Mouse (Mus musculus): ENCODE results near the gene Grap. TPM values are rescaled to one million over a fixed set of nuclear protein-coding genes. Genes with fewer than 3 reads are reported as not detected.

The Grap gene
- polyA plus RNA-seq, 1 experiment from 2014 or later = 5.9 TPM

- no peaks in the 10 kb centered on the region for H3K4me1 ChIP-seq (replicated peaks; ENCODE audit: control insufficient read depth, insufficient read depth, low read length)
- H3K9me3 ChIP-seq (ENCODE audit: control insufficient read depth, low read length) = no peaks in the 10 kb centered on the region
- no peak overlapping the region for H3K4me2 ChIP-seq (ENCODE audit: low read depth, low read length, severe bottlenecking)
- 85% methylated on average over 5 of the region's 5 CpGs for WGBS
- ATAC-seq (replicated peaks; ENCODE audit: low FRiP score) (no peak), DNase-seq (ENCODE audit: low spot score) (no peak)
- no peak overlapping the region for H3K4me3 ChIP-seq (ENCODE audit: low read depth, low read length)
- H3K36me3 ChIP-seq (ENCODE audit: control insufficient read depth, insufficient read depth, low read length) = no peaks in the 10 kb centered on the region
- H3K27ac ChIP-seq (ENCODE audit: low read depth, low read length) = no peak overlapping the region
- no peak overlapping the region for H3K9ac ChIP-seq (ENCODE audit: low read length)
- H3K27me3 ChIP-seq (ENCODE audit: control insufficient read depth, insufficient read depth, low read length) = no peaks in the 10 kb centered on the region
Observed at GRCm38 (mm10) chr11:61643184-61643961, 9.7 kb upstream of the Grap start.

GRCm38 (mm10) chr11:61644576-61645326 is 8.3 kb upstream of the Grap start:
- Histone ChIP-seq H3K9ac (ENCODE audit: low read length) (no peak overlapping the region), H3K9me3 (ENCODE audit: control insufficient read depth, low read length) (no peaks in the 10 kb centered on the region), H3K4me2 (ENCODE audit: low read depth, low read length, severe bottlenecking) (no peak overlapping the region), H3K27me3 (ENCODE audit: control insufficient read depth, insufficient read depth, low read length) (no peaks in the 10 kb centered on the region), H3K36me3 (ENCODE audit: control insufficient read depth, insufficient read depth, low read length) (no peaks in the 10 kb centered on the region), H3K27ac (ENCODE audit: low read depth, low read length) (no peak overlapping the region), H3K4me1 (replicated peaks; ENCODE audit: control insufficient read depth, insufficient read depth, low read length) (no peaks in the 10 kb centered on the region), H3K4me3 (ENCODE audit: low read depth, low read length) (no peak overlapping the region)
- 84% methylated on average over 11 of the region's 11 CpGs for WGBS
- ATAC-seq (replicated peaks; ENCODE audit: low FRiP score) (no peak), DNase-seq (ENCODE audit: low spot score) (no peak)

GRCm38 (mm10) chr11:61645357-61645857 is 7.7 kb upstream of the Grap start:
- Histone ChIP-seq H3K36me3 (ENCODE audit: control insufficient read depth, insufficient read depth, low read length) (no peaks in the 10 kb centered on the region), H3K9me3 (ENCODE audit: control insufficient read depth, low read length) (no peaks in the 10 kb centered on the region), H3K9ac (ENCODE audit: low read length) (no peak overlapping the region), H3K27ac (ENCODE audit: low read depth, low read length) (no peak overlapping the region), H3K4me2 (ENCODE audit: low read depth, low read length, severe bottlenecking) (no peak overlapping the region), H3K27me3 (ENCODE audit: control insufficient read depth, insufficient read depth, low read length) (no peaks in the 10 kb centered on the region), H3K4me1 (replicated peaks; ENCODE audit: control insufficient read depth, insufficient read depth, low read length) (no peaks in the 10 kb centered on the region), H3K4me3 (ENCODE audit: low read depth, low read length) (no peak overlapping the region)
- WGBS = 79% methylated on average over 5 of the region's 5 CpGs
- no peak for DNase-seq (ENCODE audit: low spot score)
- ATAC-seq (replicated peaks; ENCODE audit: low FRiP score) = no peak

- no peaks in the 10 kb centered on the region for H3K9me3 ChIP-seq (ENCODE audit: control insufficient read depth, low read length)
- 63% methylated on average over 2 of the region's 2 CpGs for WGBS
- no peak for ATAC-seq (replicated peaks; ENCODE audit: low FRiP score)
Observed at GRCm38 (mm10) chr11:61646499-61647039, 6.5 kb upstream of the Grap start.

GRCm38 (mm10) chr11:61647110-61647910 is 5.8 kb upstream of the Grap start:
- DNase-seq (ENCODE audit: low spot score) (no peak), ATAC-seq (replicated peaks; ENCODE audit: low FRiP score) (no peak)
- Histone ChIP-seq H3K9me3 (ENCODE audit: control insufficient read depth, low read length) (no peaks in the 10 kb centered on the region), H3K4me3 (ENCODE audit: low read depth, low read length) (no peak overlapping the region), H3K27ac (ENCODE audit: low read depth, low read length) (no peak overlapping the region), H3K4me1 (replicated peaks; ENCODE audit: control insufficient read depth, insufficient read depth, low read length) (no peaks in the 10 kb centered on the region), H3K4me2 (ENCODE audit: low read depth, low read length, severe bottlenecking) (no peak overlapping the region), H3K9ac (ENCODE audit: low read length) (no peak overlapping the region), H3K27me3 (ENCODE audit: control insufficient read depth, insufficient read depth, low read length) (no peaks in the 10 kb centered on the region), H3K36me3 (ENCODE audit: control insufficient read depth, insufficient read depth, low read length) (no peaks in the 10 kb centered on the region)
- WGBS = 78% methylated on average over 10 of the region's 10 CpGs

More at GRCm38 (mm10) chr11:61646499-61647039, 6.5 kb upstream of the Grap start:
- Histone ChIP-seq H3K4me2 (ENCODE audit: low read depth, low read length, severe bottlenecking) (no peak overlapping the region), H3K4me3 (ENCODE audit: low read depth, low read length) (no peak overlapping the region), H3K27me3 (ENCODE audit: control insufficient read depth, insufficient read depth, low read length) (no peaks in the 10 kb centered on the region), H3K27ac (ENCODE audit: low read depth, low read length) (no peak overlapping the region), H3K9ac (ENCODE audit: low read length) (no peak overlapping the region), H3K4me1 (replicated peaks; ENCODE audit: control insufficient read depth, insufficient read depth, low read length) (no peaks in the 10 kb centered on the region), H3K36me3 (ENCODE audit: control insufficient read depth, insufficient read depth, low read length) (no peaks in the 10 kb centered on the region)
- no peak for DNase-seq (ENCODE audit: low spot score)

- H3K27me3 ChIP-seq (ENCODE audit: control insufficient read depth, insufficient read depth, low read length) = no peaks in the 10 kb centered on the region
- WGBS = 86% methylated on average over 6 of the region's 6 CpGs
- no peak for ATAC-seq (replicated peaks; ENCODE audit: low FRiP score)
Observed at GRCm38 (mm10) chr11:61647956-61648748, 4.9 kb upstream of the Grap start.

GRCm38 (mm10) chr11:61648749-61649115 is 4.3 kb upstream of the Grap start:
- Histone ChIP-seq H3K36me3 (ENCODE audit: control insufficient read depth, insufficient read depth, low read length) (no peaks in the 10 kb centered on the region), H3K4me2 (ENCODE audit: low read depth, low read length, severe bottlenecking) (no peak overlapping the region), H3K27me3 (ENCODE audit: control insufficient read depth, insufficient read depth, low read length) (no peaks in the 10 kb centered on the region), H3K9ac (ENCODE audit: low read length) (no peak overlapping the region), H3K4me1 (replicated peaks; ENCODE audit: control insufficient read depth, insufficient read depth, low read length) (no peaks in the 10 kb centered on the region), H3K27ac (ENCODE audit: low read depth, low read length) (no peak overlapping the region), H3K4me3 (ENCODE audit: low read depth, low read length) (no peak overlapping the region), H3K9me3 (ENCODE audit: control insufficient read depth, low read length) (no peaks in the 10 kb centered on the region)
- 81% methylated on average over 7 of the region's 7 CpGs for WGBS
- no peak for ATAC-seq (replicated peaks; ENCODE audit: low FRiP score)
- DNase-seq (ENCODE audit: low spot score) = no peak

More at GRCm38 (mm10) chr11:61647956-61648748, 4.9 kb upstream of the Grap start:
- H3K4me2 ChIP-seq (ENCODE audit: low read depth, low read length, severe bottlenecking) = no peak overlapping the region
- H3K27ac ChIP-seq (ENCODE audit: low read depth, low read length) = no peak overlapping the region
- no peak overlapping the region for H3K4me3 ChIP-seq (ENCODE audit: low read depth, low read length)
- H3K36me3 ChIP-seq (ENCODE audit: control insufficient read depth, insufficient read depth, low read length) = no peaks in the 10 kb centered on the region
- H3K4me1 ChIP-seq (replicated peaks; ENCODE audit: control insufficient read depth, insufficient read depth, low read length) = no peaks in the 10 kb centered on the region
- H3K9ac ChIP-seq (ENCODE audit: low read length) = no peak overlapping the region
- H3K9me3 ChIP-seq (ENCODE audit: control insufficient read depth, low read length) = no peaks in the 10 kb centered on the region
- DNase-seq (ENCODE audit: low spot score) = no peak
